Mouse (Mus musculus) kidney, adult 2 months (tissue): ENCODE data around the gene AC161166.1. TPM values are rescaled to one million over a fixed set of nuclear protein-coding genes. Genes with fewer than 3 reads are reported as not detected.

Experiments used
- DNase-seq: peaks from one replicate; pipeline ENCODE4 v3.0.0; 2021
- H3K27ac ChIP-seq: fragments of 200-500 bp; 2 replicates; pipeline ENCODE4 v1.5.1; 2012; ENCODE audit warnings: low read depth, low read length, control low read depth, inconsistent platforms; ENCODE audit not compliant: insufficient read depth
- H3K27me3 ChIP-seq: fragments of 200-500 bp; replicated peaks from 2 replicates; pipeline ENCODE4 v1.6.1; 2012; ENCODE audit warnings: mild to moderate bottlenecking, moderate library complexity, low read length, inconsistent platforms; ENCODE audit not compliant: control insufficient read depth, insufficient read depth
- H3K36me3 ChIP-seq: fragments of 200-500 bp; 2 replicates; pipeline ENCODE4 v1.6.1; 2012; ENCODE audit warnings: mild to moderate bottlenecking, moderate library complexity, low read length, inconsistent platforms; ENCODE audit not compliant: control insufficient read depth, insufficient read depth
- H3K4me1 ChIP-seq: fragments of 200-500 bp; 2 replicates; pipeline ENCODE4 v1.6.1; 2011; ENCODE audit warnings: low read length; ENCODE audit not compliant: control insufficient read depth, insufficient read depth
- H3K4me3 ChIP-seq: fragments of 200-500 bp; 2 replicates; pipeline ENCODE4 v1.5.1; 2011; ENCODE audit warnings: mild to moderate bottlenecking, low read depth, low read length, control low read depth; ENCODE audit not compliant: insufficient read depth
- CTCF ChIP-seq: fragments of 200-500 bp; conservative IDR thresholded peaks from 2 replicates; pipeline ENCODE4 v1.5.1; 2011; ENCODE audit warnings: low read depth, mild to moderate bottlenecking, control low read depth, low read length, moderate library complexity, mixed read lengths; ENCODE audit not compliant: insufficient read depth, insufficient read length
- POLR2A ChIP-seq: fragments of 200-500 bp; IDR thresholded peaks from one replicate; pipeline ENCODE4 v1.6.1; 2011; ENCODE audit warnings: low read depth, low read length, control low read depth
- WGBS: fragments of 180-500 bp; shearing (Covaris S2); methylation state at CpG from one replicate; pipeline ENCODE4 v1.1.7; 2018; 5-methylcytosine and 5-hydroxymethylcytosine counted together
- polyA plus RNA-seq: library from polyadenylated mRNA; depleted of rRNA; stranded (reverse); fragments of >200 nt; gene quantifications from 2 replicates; pipeline ENCODE4 v1.2.3, GENCODE M21; 2012

The AC161166.1 gene
- polyA plus RNA-seq, 1 experiment, result not detected

GRCm38 (mm10) chr7:24504868-24505267 lies 7.4 kb downstream of the AC161166.1 start:
- no peak overlapping the region for H3K4me3 ChIP-seq
- H3K27ac ChIP-seq, result no peak overlapping the region
- WGBS, result 36% methylated on average over 4 of the region's 4 CpGs
- H3K4me1 ChIP-seq, result peaks cover 11% of the 10 kb centered on the region; the same call in 1 of the 2 replicates
- DNase-seq, result no peak
- TF ChIP-seq CTCF (no peak), POLR2A (no peak)
- no peaks in the 10 kb centered on the region for H3K27me3 ChIP-seq
- no peaks in the 10 kb centered on the region for H3K36me3 ChIP-seq

- WGBS, result 30% methylated on average over 10 of the region's 10 CpGs
Observed at GRCm38 (mm10) chr7:24504004-24504403, 8.3 kb downstream of the AC161166.1 start.

GRCm38 (mm10) chr7:24501492-24501891 lies 10.8 kb downstream of the AC161166.1 start:
- DNase-seq, result peak; percentile 39
- no peak overlapping the region for H3K27ac ChIP-seq
- no peaks in the 10 kb centered on the region for H3K27me3 ChIP-seq
- TF ChIP-seq CTCF (peak; percentile 31), POLR2A (no peak)
- H3K4me1 ChIP-seq, result peaks cover 4% of the 10 kb centered on the region; the same call in 1 of the 2 replicates
- H3K4me3 ChIP-seq, result no peak overlapping the region
- 67% methylated on average over 21 of the region's 21 CpGs for WGBS
- H3K36me3 ChIP-seq, result no peaks in the 10 kb centered on the region

More at GRCm38 (mm10) chr7:24504004-24504403, 8.3 kb downstream of the AC161166.1 start:
- H3K27ac ChIP-seq, result no peak overlapping the region
- no peaks in the 10 kb centered on the region for H3K36me3 ChIP-seq
- TF ChIP-seq POLR2A (no peak), CTCF (no peak)
- H3K27me3 ChIP-seq, result no peaks in the 10 kb centered on the region
- DNase-seq, result no peak
- H3K4me3 ChIP-seq, result no peak overlapping the region
- H3K4me1 ChIP-seq, result peaks cover 7% of the 10 kb centered on the region; the same call in 1 of the 2 replicates

- Histone ChIP-seq H3K27ac (no peak overlapping the region), H3K27me3 (no peaks in the 10 kb centered on the region), H3K4me1 (peaks cover 4% of the 10 kb centered on the region; the same call in 1 of the 2 replicates), H3K36me3 (no peaks in the 10 kb centered on the region), H3K4me3 (no peak overlapping the region)
- peak; percentile 24 for DNase-seq
- 50% methylated on average over 7 of the region's 7 CpGs for WGBS
- TF ChIP-seq POLR2A, result no peak
- peak; percentile 37 for TF ChIP-seq CTCF
Observed at GRCm38 (mm10) chr7:24500929-24501328, 11.3 kb downstream of the AC161166.1 start.

- Histone ChIP-seq H3K27me3 (no peaks in the 10 kb centered on the region), H3K36me3 (no peaks in the 10 kb centered on the region), H3K4me3 (no peak overlapping the region), H3K27ac (no peak overlapping the region), H3K4me1 (no peaks in the 10 kb centered on the region; the same call in 1 of the 2 replicates)
- WGBS, result 12% methylated on average over 43 of the region's 43 CpGs
- TF ChIP-seq POLR2A (no peak), CTCF (no peak)
- DNase-seq, result peak; percentile 60
Observed at GRCm38 (mm10) chr7:24499856-24500577, 12.2 kb downstream of the AC161166.1 start.

GRCm38 (mm10) chr7:24488303-24488702 lies 24.0 kb downstream of the AC161166.1 start:
- no peak for TF ChIP-seq POLR2A
- no peak for TF ChIP-seq CTCF
- no peak overlapping the region for H3K27ac ChIP-seq
- DNase-seq, result no peak
- H3K36me3 ChIP-seq, result no peaks in the 10 kb centered on the region
- H3K27me3 ChIP-seq, result no peaks in the 10 kb centered on the region
- H3K4me3 ChIP-seq, result no peak overlapping the region
- WGBS, result 90% methylated on average over 8 of the region's 8 CpGs
- peaks cover 5% of the 10 kb centered on the region for H3K4me1 ChIP-seq

GRCm38 (mm10) chr7:24487403-24487802 lies 24.9 kb downstream of the AC161166.1 start:
- Histone ChIP-seq H3K4me1 (peaks cover 5% of the 10 kb centered on the region), H3K36me3 (no peaks in the 10 kb centered on the region), H3K27me3 (no peaks in the 10 kb centered on the region), H3K27ac (peak overlapping the region; percentile 33; the same call in 1 of the 2 replicates), H3K4me3 (no peak overlapping the region)
- 29% methylated on average over 3 of the region's 3 CpGs for WGBS
- DNase-seq, result no peak
- no peak for TF ChIP-seq POLR2A
- TF ChIP-seq CTCF, result no peak
